Mouse (Mus musculus): Measurements from ENCODE around the gene Eed.

The Eed gene

GRCm38 (mm10) chr7:89980133-89980484, 674 bp downstream of the Eed start:
- DNase-seq: no peak

GRCm38 (mm10) chr7:89979432-89980130, 1.2 kb downstream of the Eed start:
- peak; percentile 13 to 26 for DNase-seq

DNA sequence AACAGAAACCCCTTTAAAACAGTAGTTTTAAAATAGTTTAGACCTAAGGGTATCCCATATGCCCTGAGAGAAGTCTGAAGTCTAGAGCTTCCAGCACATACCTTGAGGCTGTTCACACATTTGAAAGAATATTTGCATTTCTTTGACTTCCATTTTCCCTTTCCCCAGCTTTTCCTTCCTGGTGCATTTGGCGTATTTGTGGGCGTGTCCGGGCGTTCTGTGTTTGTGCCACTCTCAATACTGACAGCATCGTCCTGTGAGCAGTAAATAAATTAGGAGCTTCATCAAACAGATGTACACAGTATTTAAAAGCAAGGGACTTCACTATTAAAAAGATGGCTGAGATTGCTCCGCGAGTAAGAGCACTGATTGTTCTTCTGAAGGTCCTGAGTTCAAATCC, 4.0 kb downstream of the Eed start:
- DNase-seq: no peak

DNA sequence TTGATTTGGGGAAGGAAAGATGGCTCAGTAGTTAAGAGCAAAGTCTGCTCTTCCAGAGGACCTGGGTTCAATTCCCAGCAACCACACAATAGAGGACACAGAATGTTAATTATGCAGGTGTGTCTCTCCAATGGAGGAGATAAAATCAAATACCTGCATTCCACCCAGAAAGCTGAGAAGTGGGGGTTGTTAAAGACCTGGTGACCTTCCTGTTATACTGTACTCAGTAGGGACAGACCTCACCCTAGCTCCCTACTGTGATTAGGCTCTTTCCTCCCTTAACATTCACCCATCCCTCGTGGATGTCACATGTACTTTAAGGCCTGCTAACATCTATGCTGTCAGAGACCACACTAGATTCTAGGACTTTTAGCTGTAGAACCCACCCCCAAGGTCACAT, 5.2 kb downstream of the Eed start:
- DNase-seq: no peak

GRCm38 (mm10) chr7:89967235-89967634, 13.5 kb downstream of the Eed start:
- DNase-seq: no peak

DNA sequence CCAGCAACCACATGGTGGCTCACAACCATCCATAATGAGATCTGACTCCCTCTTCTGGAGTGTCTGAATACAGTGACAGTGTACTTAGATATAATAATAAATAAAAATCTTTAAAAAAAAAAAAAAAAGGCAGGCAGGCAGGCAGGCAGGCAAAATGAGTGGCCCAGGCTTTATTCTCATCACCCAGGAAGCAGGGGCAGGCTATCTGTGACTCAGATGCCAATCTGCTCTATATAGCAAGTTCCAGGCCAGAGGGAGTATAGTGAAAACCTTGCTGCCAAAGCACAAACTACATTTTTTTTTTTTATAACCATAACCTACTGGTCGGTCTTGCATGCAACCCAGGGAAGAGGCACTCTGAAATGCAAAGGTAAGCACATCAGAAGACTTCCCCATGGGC, 14.0 kb downstream of the Eed start:
- no peak for DNase-seq

DNA sequence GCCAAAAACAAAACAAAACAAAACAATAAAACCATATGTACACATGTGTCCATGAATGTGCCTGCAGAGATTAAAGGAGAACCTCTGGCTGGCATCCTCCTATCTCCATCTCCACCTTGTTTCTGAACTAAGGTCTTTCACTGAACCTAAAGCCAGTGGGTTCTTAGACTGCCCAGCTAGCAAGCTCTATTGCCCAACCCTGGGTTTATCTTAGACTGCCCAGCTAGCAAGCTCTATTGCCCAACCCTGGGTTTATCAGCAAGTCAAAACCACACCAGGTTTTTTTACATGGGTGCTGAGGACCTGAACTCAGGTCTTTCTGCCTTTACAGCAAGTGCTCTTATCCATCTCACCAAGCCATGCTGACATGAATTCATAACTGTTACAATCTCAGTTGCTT, 17.6 kb downstream of the Eed start:
- DNase-seq: no peak

DNA sequence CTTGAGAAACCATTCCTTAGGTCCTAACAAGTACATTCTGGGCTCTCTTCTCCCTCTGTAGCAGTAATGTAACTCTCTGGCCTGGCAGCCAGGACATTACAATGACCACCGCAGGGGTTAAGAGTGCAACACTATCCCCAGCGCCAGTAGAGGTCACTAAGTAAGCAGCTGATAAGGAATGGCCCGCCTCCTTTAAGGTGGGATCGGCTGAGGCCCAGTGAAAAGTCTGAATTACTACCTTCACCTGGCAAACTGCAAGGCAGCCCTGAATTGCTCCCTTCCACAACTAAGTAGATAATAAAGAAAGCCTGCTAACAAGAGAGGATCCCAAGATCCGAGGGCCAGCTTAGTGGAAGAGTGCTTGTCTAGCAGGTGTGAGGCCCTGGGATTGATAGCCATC, 23.5 kb downstream of the Eed start:
- DNase-seq: no peak

DNA sequence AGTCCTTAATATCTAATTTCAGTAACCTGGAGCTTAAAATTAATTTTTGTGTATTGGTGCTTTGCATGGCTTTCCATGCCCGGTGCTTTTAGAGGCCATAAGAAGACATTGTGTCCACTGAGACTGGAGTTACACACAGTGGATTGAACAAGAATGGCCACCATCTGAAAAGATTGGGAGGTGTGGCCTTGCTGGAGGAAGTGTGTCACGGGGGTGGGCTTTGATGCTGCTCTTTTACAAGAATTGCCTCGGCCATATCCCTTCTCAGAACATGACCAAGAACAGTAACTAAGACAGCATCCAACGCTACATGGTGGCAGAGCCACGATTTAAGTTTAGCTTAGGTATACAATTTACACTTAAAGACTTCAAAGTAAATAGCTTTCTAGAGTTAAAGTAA, 26.5 kb downstream of the Eed start:
- DNase-seq: no peak

DNA sequence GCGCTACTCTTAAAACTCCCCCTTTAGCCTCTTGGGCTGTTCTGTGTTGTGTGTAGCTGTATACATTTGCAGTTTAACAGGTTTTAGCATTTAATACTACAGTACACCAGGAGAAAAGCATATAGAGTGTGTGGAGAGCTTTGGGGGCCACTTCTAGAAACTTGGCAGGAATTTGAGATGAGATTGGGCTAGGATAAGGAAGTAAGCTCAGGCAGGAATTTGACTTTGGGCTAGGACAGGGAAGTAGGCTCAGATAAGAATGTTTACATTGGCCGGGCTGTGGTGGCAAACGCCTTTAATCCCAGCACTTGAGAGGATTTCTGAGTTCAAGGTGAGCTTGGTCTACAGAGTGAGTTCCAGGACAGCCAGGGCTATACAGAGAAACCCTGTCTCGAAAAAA, 31.4 kb downstream of the Eed start:
- DNase-seq: no peak

DNA sequence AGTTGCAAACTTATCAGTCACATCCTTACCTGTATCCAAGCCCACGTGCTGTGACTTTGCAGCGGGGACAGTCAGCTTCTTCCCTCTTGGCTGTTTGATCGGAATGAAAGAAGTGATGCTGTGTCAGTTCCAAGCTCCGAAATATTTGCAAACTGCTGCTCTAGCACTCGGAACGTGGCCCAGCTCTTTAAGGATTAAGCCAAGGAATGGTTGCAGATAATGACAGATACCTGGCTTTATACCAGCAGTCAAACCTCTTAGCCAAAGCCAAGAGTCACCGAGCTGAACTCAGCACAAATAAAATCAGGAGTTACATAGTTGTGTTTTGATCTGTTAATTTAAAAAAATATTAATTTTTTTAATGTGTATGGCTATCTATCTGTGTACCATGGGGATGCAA, 32.8 kb downstream of the Eed start:
- DNase-seq: peak; percentile 73 to 79

DNA sequence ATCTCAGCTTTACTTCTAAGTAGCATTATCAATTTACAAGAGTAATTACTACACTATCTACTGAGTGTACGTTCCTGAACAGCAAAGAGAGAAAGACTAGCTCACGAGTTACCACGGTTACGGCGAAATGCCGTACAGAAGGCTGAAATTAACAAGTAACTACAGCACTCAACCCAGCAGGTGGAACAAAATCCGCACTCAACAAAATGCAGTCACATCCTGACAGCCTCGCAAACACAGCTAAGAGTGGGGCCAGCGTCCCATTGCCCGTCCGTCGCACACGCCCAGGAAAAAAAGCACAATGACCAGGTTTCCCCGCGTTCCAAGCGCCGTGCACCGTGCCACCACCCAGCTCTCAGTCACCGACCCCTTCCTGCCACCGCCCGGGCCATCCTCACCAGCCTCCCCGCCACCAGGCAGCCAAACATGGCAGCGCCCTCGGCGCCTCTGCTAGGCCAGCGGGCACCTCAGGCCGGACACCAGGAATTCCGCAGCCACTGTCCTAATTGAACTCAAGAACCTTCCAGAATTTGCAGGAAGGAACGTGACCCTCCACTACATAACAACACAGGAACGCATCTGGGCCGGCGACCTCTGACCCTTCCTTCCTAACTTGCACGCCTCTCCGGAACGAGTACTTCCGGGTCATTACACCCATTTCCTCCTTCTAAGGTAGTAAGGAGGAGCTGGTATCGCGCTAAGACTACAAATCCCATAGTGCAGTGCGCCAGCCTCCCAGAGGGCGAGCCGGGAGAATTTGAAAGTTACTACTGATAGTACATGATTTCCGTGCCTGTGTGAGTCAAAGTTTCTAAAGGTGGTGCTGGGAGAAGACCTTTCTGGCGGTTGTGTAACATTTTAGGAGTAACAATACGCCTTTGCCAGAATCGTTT, 40.0 kb downstream of the Eed start, which contains the start of gene Hikeshi:
Hikeshi (minus strand) TSS at position 634 of the 893 bp plus-strand sequence.
- DNase-seq: peak; percentile 97 to 98

DNA sequence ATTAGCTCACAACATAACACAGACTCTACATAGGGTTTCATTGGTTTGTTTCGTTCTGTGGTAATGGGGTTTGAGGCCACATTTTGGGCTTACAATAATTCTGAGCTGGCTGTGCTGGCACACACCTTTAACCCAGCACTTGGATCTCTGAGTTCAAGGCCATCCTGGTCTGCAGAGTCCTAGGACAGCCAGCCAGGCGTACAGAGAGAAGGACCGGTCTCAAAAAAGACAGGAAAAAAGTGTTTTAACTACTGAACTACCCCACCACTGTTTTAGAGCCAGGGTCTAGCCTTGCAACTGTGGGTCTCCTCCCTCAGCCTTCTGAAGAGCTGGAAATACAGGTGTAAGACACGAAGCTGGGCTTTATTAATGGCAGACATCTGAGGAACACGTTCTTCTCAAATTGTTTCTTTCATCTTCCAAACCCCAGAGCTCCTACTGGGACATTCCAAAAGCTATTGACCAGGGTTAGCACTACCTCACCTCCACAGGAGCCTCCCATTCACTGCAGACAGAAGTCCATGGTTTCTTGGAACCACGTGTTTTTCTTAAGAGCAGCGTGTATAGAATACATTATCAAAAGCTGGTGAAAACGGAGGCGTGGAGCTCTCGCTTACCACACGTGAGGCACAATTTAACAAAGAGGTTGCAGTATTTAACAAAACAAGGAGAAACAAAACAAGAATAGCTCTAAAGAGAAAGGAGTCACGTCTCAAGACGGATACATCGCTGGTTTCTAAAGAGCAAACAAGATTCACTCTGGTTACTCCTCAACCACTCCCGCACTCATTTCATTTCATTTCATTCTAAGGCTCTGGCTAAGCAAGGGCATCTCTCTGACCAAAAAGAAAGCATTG, 41.1 kb downstream of the Eed start:
- peak in 1 of 2 experiments; percentile 31 for DNase-seq

- peak; percentile 90 to 91 for DNase-seq
Observed at GRCm38 (mm10) chr7:89923441-89924180, 57.2 kb downstream of the Eed start.

DNA sequence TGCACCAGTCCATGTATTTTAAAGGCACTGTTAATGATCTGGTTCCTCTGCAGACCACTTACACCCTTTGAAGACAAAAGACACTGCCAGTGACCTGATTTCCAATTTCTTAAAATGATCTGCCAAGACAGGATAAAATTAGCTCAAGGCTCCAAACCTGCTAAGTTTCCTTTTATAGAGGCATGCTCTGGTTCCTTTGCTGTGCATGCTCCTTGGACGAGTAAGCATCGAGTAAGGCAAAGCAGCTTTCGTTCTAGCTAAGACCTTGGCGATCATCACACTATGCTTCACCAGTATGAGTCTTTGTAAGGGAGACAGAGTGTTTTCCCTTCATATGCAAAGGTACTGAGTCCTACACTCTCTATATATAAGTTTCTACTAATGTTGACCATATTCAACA, 63.0 kb downstream of the Eed start:
- peak in 1 of 2 experiments; percentile 20 for DNase-seq

GRCm38 (mm10) chr7:89916711-89917110, 64.1 kb downstream of the Eed start:
- peak in 1 of 2 experiments; percentile 19 for DNase-seq

- DNase-seq: no peak
Observed at GRCm38 (mm10) chr7:89913432-89914158, 67.2 kb downstream of the Eed start.

- no peak for DNase-seq
Observed at GRCm38 (mm10) chr7:89912356-89912755, 68.4 kb downstream of the Eed start.

- no peak for DNase-seq
Observed at GRCm38 (mm10) chr7:89909711-89910110, 71.1 kb downstream of the Eed start.

GRCm38 (mm10) chr7:89908899-89909621, 71.7 kb downstream of the Eed start:
- DNase-seq: no peak

DNA sequence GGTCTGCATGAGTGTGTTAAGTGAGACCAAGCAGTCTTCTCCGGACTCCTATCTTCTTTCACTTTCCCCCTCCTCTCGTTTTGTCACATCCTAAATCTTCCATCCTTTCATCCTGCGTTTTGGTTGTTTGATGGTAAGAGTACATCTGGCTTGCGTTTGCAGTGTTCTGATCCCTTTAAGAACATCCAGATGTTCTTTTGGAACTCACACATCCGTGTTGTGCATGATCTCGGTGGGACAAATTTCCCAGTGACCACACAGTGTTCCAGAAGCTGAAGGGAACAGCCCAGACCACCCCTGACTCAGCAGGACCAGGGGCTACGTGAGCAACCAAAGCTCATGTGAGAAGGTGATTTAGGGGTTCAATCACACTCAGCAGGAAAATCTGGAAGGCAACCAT, 72.4 kb downstream of the Eed start:
- no peak for DNase-seq

All from cerebellum, postnatal 10 days (tissue).